Mouse (Mus musculus) layer of hippocampus, postnatal 14 days (tissue): ENCODE results near the gene Eif3d. TPM values are rescaled to one million over a fixed set of nuclear protein-coding genes. Genes with fewer than 3 reads are reported as not detected.
A peak's percentile ranks its signal among the peaks of the same experiment; 100 is the strongest.

Experiments
- DNase-seq, 2 experiments: peaks; one replicate each; pipeline ENCODE4 v3.0.0; 2021 to 2022; ENCODE audit warnings: low spot score in 2 of 2, mixed read lengths in 1 of 2
- total RNA-seq, 2 experiments: library from RNA; stranded (reverse); gene quantifications; 2 replicates each; pipeline ENCODE4 v1.2.3; 2021

Eif3d gene
- total RNA-seq, 2 experiments from 2014 or later: 99.5 to 100 TPM

GRCm38 (mm10) chr15:77922710-77923109 is 47.9 kb downstream of the Eif3d start:
- DNase-seq: no peak

GRCm38 (mm10) chr15:77921636-77922035 is 49.0 kb downstream of the Eif3d start:
- no peak for DNase-seq

- no peak for DNase-seq
These were observed 49.8 kb downstream of the Eif3d start for GRCm38 (mm10) chr15:77920511-77921462.

- DNase-seq: no peak
These were observed 51.2 kb downstream of the Eif3d start for GRCm38 (mm10) chr15:77919441-77919840.

GRCm38 (mm10) chr15:77916851-77917544 is 53.6 kb downstream of the Eif3d start:
- DNase-seq: peak; percentile 93 to 94

- DNase-seq: no peak
These were observed 55.3 kb downstream of the Eif3d start for GRCm38 (mm10) chr15:77915287-77915686.

- no peak for DNase-seq
These were observed 56.1 kb downstream of the Eif3d start for GRCm38 (mm10) chr15:77914507-77914906.

GRCm38 (mm10) chr15:77913054-77913453 is 57.6 kb downstream of the Eif3d start:
- DNase-seq: no peak

GRCm38 (mm10) chr15:77912585-77912984 is 58.0 kb downstream of the Eif3d start:
- DNase-seq: no peak

- DNase-seq: no peak
These were observed 58.6 kb downstream of the Eif3d start for GRCm38 (mm10) chr15:77912048-77912447.

GRCm38 (mm10) chr15:77911065-77911464 is 59.5 kb downstream of the Eif3d start:
- no peak for DNase-seq

Other genes with a start within 250 kb of the Eif3d start
- not detected for gene Apol9b, start 241.8 kb downstream of the Eif3d start, total RNA-seq
- 1 to 10 TPM in 1 of 2 experiments, under 1 TPM in 1; 0.97 to 1.6 TPM for gene Apol8, start 213.8 kb downstream of the Eif3d start, total RNA-seq
- 10 to 100 TPM; 80.9 to 86.7 TPM for gene Myh9, start 128.6 kb downstream of the Eif3d start, total RNA-seq
- 100 to 1,000 TPM; 106 to 116 TPM for gene Txn2, start 41.8 kb downstream of the Eif3d start, total RNA-seq
- gene Foxred2, start 14.1 kb downstream of the Eif3d start, total RNA-seq: 10 to 100 TPM; 10.5 to 11.6 TPM
- 10 to 100 TPM; 43.3 to 45.8 TPM for gene Cacng2, start 149.2 kb upstream of the Eif3d start, total RNA-seq
- gene Ift27, start 203.3 kb upstream of the Eif3d start, total RNA-seq: 10 to 100 TPM; 26.4 to 31.2 TPM
- 10 to 100 TPM; 34.6 to 34.9 TPM for gene Pvalb, start 235.6 kb upstream of the Eif3d start, total RNA-seq